In genomic region chr14:23150431-23150830, GRCm38 (mm10) we compare ENCODE assay signal across 25 mouse cellular contexts.
"Had no signal": no experiment of that assay in that cellular context is flagged by ENCODE, and none has a peak within 500 bp of the region (broad histone marks: within the 10 kb centered on the region; RNA-seq: fewer than 3 reads in every experiment).

No protein-coding gene starts in this region.

- DNase-seq: cerebellum, adult 9-10 months; cerebellum, adult 9-11 months; cerebellum, postnatal 10 days; cerebellum, postnatal 14 days; cerebellum, postnatal 25 days; cerebellum, postnatal 36 days; embryo, embryonic 11 days; forebrain, postnatal 0 days; gastrocnemius, adult 2 months; gastrocnemius, postnatal 10 days; gastrocnemius, postnatal 14 days; gastrocnemius, postnatal 25 days; gastrocnemius, postnatal 36 days; heart, adult 11 months; heart, adult 18-20 months; heart, adult 2 months had no signal

- H3K4me1 ChIP-seq: embryonic facial prominence, embryonic 12.5 days; embryonic facial prominence, embryonic 15.5 days; forebrain, embryonic 10.5 days; forebrain, embryonic 12.5 days; forebrain, embryonic 13.5 days; forebrain, embryonic 15.5 days had no signal

- H3K4me2 ChIP-seq: embryonic facial prominence, embryonic 12.5 days; embryonic facial prominence, embryonic 13.5 days; embryonic facial prominence, embryonic 15.5 days; forebrain, embryonic 12.5 days; forebrain, embryonic 13.5 days; forebrain, embryonic 15.5 days had no signal

- H3K9me3 ChIP-seq: embryonic facial prominence, embryonic 10.5 days; embryonic facial prominence, embryonic 12.5 days; embryonic facial prominence, embryonic 13.5 days; embryonic facial prominence, embryonic 15.5 days; forebrain, embryonic 10.5 days; forebrain, embryonic 12.5 days; forebrain, embryonic 13.5 days; forebrain, embryonic 15.5 days had no signal

- H3K27me3 ChIP-seq: embryonic facial prominence, embryonic 12.5 days; embryonic facial prominence, embryonic 13.5 days; embryonic facial prominence, embryonic 15.5 days; forebrain, embryonic 12.5 days; forebrain, embryonic 13.5 days; forebrain, embryonic 15.5 days had no signal

- H3K4me3 ChIP-seq: embryonic facial prominence, embryonic 10.5 days; embryonic facial prominence, embryonic 12.5 days; embryonic facial prominence, embryonic 13.5 days; embryonic facial prominence, embryonic 15.5 days; erythroblast, embryonic 14.5 days; forebrain, embryonic 10.5 days; forebrain, embryonic 12.5 days; forebrain, embryonic 13.5 days; forebrain, embryonic 15.5 days; gastrocnemius, adult 2 months; heart, adult 2 months had no signal

- H3K9ac ChIP-seq: embryonic facial prominence, embryonic 12.5 days; embryonic facial prominence, embryonic 13.5 days; embryonic facial prominence, embryonic 15.5 days; forebrain, embryonic 12.5 days; forebrain, embryonic 13.5 days; forebrain, embryonic 15.5 days; forebrain, postnatal 0 days had no signal

- H3K36me3 ChIP-seq: embryonic facial prominence, embryonic 10.5 days; embryonic facial prominence, embryonic 12.5 days; embryonic facial prominence, embryonic 13.5 days; embryonic facial prominence, embryonic 15.5 days; forebrain, embryonic 10.5 days; forebrain, embryonic 12.5 days; forebrain, embryonic 15.5 days had no signal

- H3K27ac ChIP-seq: embryonic facial prominence, embryonic 10.5 days; embryonic facial prominence, embryonic 12.5 days; embryonic facial prominence, embryonic 13.5 days; embryonic facial prominence, embryonic 15.5 days; forebrain, embryonic 10.5 days; forebrain, embryonic 12.5 days; forebrain, embryonic 13.5 days; forebrain, embryonic 15.5 days; gastrocnemius, adult 2 months; heart, adult 2 months had no signal
